Mouse (Mus musculus) hindbrain, embryonic 14.5 days (tissue): ENCODE measurements around the gene Mcam. TPM values are rescaled to one million over a fixed set of nuclear protein-coding genes. Genes with fewer than 3 reads are reported as not detected.

ENCODE experiments used
- ATAC-seq: fragments of 200-750 bp; cut with Nextera tagmentation; 2 replicates; pipeline ENCODE4 v1.8.0; 2017; ENCODE audit warnings: moderate number of reproducible peaks, mild to moderate bottlenecking, moderate TSS enrichment, moderate library complexity; ENCODE audit not compliant: low FRiP score
- DNase-seq: peaks from one replicate; pipeline ENCODE4 v3.0.0-alpha.2; 2015; ENCODE audit warnings: low spot score
- H3K27ac ChIP-seq: fragments of 300-500 bp; sonication (generic); 2 replicates; pipeline ENCODE4 v1.5.1; 2014; ENCODE audit warnings: mild to moderate bottlenecking, moderate library complexity
- H3K27me3 ChIP-seq: fragments of 300-500 bp; sonication (generic); 2 replicates; pipeline ENCODE4 v1.6.1; 2014; ENCODE audit warnings: mild to moderate bottlenecking, low read length, mixed read lengths; ENCODE audit not compliant: control insufficient read depth, insufficient read depth
- H3K36me3 ChIP-seq: fragments of 300-500 bp; sonication (generic); replicated peaks from 2 replicates; pipeline ENCODE4 v1.6.1; 2014; ENCODE audit not compliant: control insufficient read depth, insufficient read depth
- H3K4me1 ChIP-seq: fragments of 300-500 bp; sonication (generic); replicated peaks from 2 replicates; pipeline ENCODE4 v1.6.1; 2014; ENCODE audit warnings: antibody characterized with exemption, low read length, mixed read lengths; ENCODE audit not compliant: control insufficient read depth, insufficient read depth
- H3K4me2 ChIP-seq: fragments of 300-500 bp; sonication (generic); replicated peaks from 2 replicates; pipeline ENCODE4 v1.6.1; 2014; ENCODE audit warnings: mild to moderate bottlenecking, moderate library complexity
- H3K4me3 ChIP-seq: fragments of 300-500 bp; sonication (generic); replicated peaks from 2 replicates; pipeline ENCODE4 v1.5.1; 2014; ENCODE audit warnings: mild to moderate bottlenecking, low read length
- H3K9ac ChIP-seq: fragments of 300-500 bp; sonication (generic); 2 replicates; pipeline ENCODE4 v1.6.1; 2014
- H3K9me3 ChIP-seq: fragments of 300-500 bp; sonication (generic); 2 replicates; pipeline ENCODE4 v1.6.1; 2016; ENCODE audit warnings: low read length; ENCODE audit not compliant: control insufficient read depth
- WGBS: fragments of 180-500 bp; shearing (Covaris S2); extraction: QIAGEN DNeasy Blood & Tissue Kit; methylation state at CpG from one replicate; pipeline ENCODE4 v1.1.7; 2014; 5-methylcytosine and 5-hydroxymethylcytosine counted together
- polyA plus RNA-seq: library from polyadenylated mRNA; unstranded; fragments of >200 nt; fragmentation: Nextera tagmentation; extraction: Ambion mirVana; gene quantifications from 2 replicates; pipeline ENCODE4 v1.2.1, GENCODE M21; 2014

Mcam gene
- 12.6 and 13.6 TPM in 2 replicates for polyA plus RNA-seq

DNA sequence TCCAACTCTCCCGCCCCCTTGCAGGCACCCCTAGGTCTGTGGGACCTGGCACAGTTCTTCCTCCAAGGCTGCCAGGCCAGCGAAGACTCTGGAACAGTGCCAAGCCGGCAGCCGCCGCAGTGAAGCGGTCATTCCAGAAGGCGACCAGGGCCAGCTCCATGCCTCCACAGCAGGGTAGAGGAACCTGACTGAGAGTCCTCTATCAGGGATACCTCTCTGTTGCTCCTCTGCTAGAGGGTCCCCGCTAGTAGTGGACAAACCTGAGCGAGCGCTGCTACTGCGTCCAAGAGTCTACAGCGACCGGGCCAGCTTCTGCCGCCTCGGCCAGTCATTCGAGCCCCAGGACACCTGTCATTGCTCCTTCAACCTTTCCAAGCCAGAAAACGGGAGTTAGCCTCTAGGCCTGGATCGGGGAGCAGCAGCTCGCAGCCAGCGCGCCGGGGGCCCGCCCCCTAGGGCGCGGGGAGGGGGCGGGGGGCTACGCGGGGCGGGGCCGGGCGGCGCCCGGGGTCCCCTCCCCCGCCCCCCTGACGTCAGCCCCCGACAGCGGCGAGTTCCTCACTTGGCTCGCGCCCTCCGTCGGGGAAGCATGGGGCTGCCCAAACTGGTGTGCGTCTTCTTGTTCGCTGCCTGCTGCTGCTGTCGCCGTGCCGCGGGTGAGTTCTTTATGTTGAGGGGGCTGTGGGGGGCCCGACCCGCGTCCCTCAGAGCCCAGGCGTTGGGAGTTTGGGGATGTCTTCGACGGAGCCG lies at the start of gene Mcam:
TSS of gene Mcam (plus strand) at position 369 of the 750 bp plus-strand sequence.
- peaks cover 36% of the 10 kb centered on the region for H3K4me1 ChIP-seq
- H3K27ac ChIP-seq: peak within 1 kb of the TSS; percentile 21; the same call in 1 of the 2 replicates
- peak; percentile 28; the same call in 1 of the 2 replicates for ATAC-seq
- peak within 1 kb of the TSS; percentile 84 for H3K4me2 ChIP-seq
- under 1% methylated on average over 39 of the region's 55 CpGs for WGBS
- H3K27me3 ChIP-seq: peaks cover 62% of the 10 kb centered on the region
- peak; percentile 69 for DNase-seq
- peak within 1 kb of the TSS; percentile 42 for H3K4me3 ChIP-seq
- no peaks in the 10 kb centered on the region for H3K9me3 ChIP-seq
- peak within 1 kb of the TSS; percentile 51 for H3K9ac ChIP-seq
- H3K36me3 ChIP-seq: no peaks in the 10 kb centered on the region

- Histone ChIP-seq H3K4me2 (peak overlapping the region; percentile 99), H3K9me3 (no peaks in the 10 kb centered on the region), H3K4me1 (peaks cover 16% of the 10 kb centered on the region), H3K4me3 (peak overlapping the region; percentile 42), H3K27ac (no peak overlapping the region), H3K27me3 (peaks cover 40% of the 10 kb centered on the region), H3K36me3 (no peaks in the 10 kb centered on the region), H3K9ac (peak overlapping the region; percentile 64)
- peak; percentile 48 for ATAC-seq
- 0% methylated on average over 56 of the region's 62 CpGs for WGBS
- peak; percentile 56 for DNase-seq
These were observed 49.5 kb upstream of the Mcam start for GRCm38 (mm10) chr9:44084659-44085229.

GRCm38 (mm10) chr9:44085276-44085675 lies 49.0 kb upstream of the Mcam start:
- ATAC-seq (no peak), DNase-seq (no peak)
- Histone ChIP-seq H3K27me3 (peaks cover 40% of the 10 kb centered on the region), H3K36me3 (no peaks in the 10 kb centered on the region), H3K27ac (no peak overlapping the region), H3K9me3 (no peaks in the 10 kb centered on the region), H3K4me2 (peak overlapping the region; percentile 99), H3K4me3 (peak overlapping the region; percentile 42), H3K9ac (peak overlapping the region; percentile 64), H3K4me1 (peaks cover 16% of the 10 kb centered on the region)
- 4% methylated on average over 10 of the region's 10 CpGs for WGBS

DNA sequence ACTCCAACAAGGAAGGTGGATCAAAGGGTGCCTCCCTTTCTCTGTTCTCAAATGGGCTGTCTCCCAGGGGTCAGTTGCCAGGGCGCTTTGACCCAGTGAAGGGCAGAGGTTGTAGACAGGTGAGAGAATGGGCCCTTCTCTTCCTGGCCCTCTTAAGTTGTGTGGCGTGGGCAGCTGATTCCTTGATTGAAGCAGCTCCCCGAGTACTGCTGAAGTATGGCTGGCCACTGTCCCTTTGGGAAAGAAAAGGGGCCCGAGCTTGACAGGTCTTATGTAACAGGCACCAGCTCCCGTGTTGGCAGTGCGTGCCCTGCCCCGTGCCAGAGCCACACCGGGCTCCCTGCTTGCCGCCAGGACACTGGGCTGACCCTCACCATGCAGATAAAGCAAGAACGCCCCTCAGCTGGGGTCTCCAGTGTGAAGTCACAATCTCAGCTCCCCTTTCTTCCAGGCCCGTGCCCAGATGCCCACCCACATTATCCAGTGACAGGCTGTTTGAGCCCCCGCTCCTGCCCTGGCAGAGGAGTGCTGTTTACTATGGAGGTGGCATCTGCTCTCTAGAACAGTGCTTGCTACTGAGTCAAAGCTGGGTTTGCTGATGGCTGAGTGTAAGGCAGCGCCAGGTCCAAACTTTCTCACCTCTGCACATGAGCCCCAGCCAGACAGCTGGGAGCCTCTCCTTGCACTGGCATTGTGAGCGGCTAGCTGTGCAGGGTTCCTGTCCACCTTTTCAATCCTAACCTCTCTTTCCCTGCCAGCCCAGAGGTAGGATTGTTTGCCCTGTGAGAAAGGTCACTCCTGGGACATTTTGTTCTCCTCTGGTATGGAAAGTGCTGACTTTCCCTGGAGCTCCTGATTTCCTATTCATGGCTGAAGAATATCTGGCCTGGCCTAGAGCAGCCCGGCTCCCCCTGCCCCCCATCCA lies 48.3 kb upstream of the Mcam start:
- H3K27ac ChIP-seq: no peak overlapping the region
- no peak for DNase-seq
- ATAC-seq: no peak
- peaks cover 16% of the 10 kb centered on the region for H3K4me1 ChIP-seq
- H3K4me2 ChIP-seq: peak overlapping the region; percentile 99; the same call in 1 of the 2 replicates
- no peak overlapping the region for H3K9ac ChIP-seq
- H3K4me3 ChIP-seq: peak overlapping the region; percentile 42; the same call in 1 of the 2 replicates
- H3K36me3 ChIP-seq: no peaks in the 10 kb centered on the region
- H3K27me3 ChIP-seq: peaks cover 40% of the 10 kb centered on the region
- no peaks in the 10 kb centered on the region for H3K9me3 ChIP-seq
- WGBS: 70% methylated on average over 15 of the region's 15 CpGs

- peaks cover 8% of the 10 kb centered on the region; the same call in 1 of the 2 replicates for H3K36me3 ChIP-seq
- no peak overlapping the region for H3K4me2 ChIP-seq
- WGBS: 42% methylated on average over 10 of the region's 10 CpGs
- no peak for DNase-seq
- H3K4me1 ChIP-seq: peaks cover 16% of the 10 kb centered on the region
- no peak overlapping the region for H3K9ac ChIP-seq
- no peaks in the 10 kb centered on the region for H3K9me3 ChIP-seq
- H3K27me3 ChIP-seq: peaks cover 40% of the 10 kb centered on the region
- ATAC-seq: no peak
- H3K27ac ChIP-seq: no peak overlapping the region
- no peak overlapping the region for H3K4me3 ChIP-seq
These were observed 47.3 kb upstream of the Mcam start for GRCm38 (mm10) chr9:44086960-44087359.

GRCm38 (mm10) chr9:44087761-44088455 lies 46.4 kb upstream of the Mcam start:
- H3K4me3 ChIP-seq: no peak overlapping the region
- no peak for DNase-seq
- no peaks in the 10 kb centered on the region for H3K9me3 ChIP-seq
- ATAC-seq: no peak
- H3K36me3 ChIP-seq: peaks cover 9% of the 10 kb centered on the region; the same call in 1 of the 2 replicates
- H3K9ac ChIP-seq: no peak overlapping the region
- H3K27ac ChIP-seq: no peak overlapping the region
- peaks cover 40% of the 10 kb centered on the region for H3K27me3 ChIP-seq
- 20% methylated on average over 15 of the region's 15 CpGs for WGBS
- H3K4me2 ChIP-seq: no peak overlapping the region
- H3K4me1 ChIP-seq: peaks cover 16% of the 10 kb centered on the region

GRCm38 (mm10) chr9:44088877-44089608 lies 45.2 kb upstream of the Mcam start:
- ATAC-seq: no peak
- H3K27me3 ChIP-seq: peaks cover 31% of the 10 kb centered on the region
- no peak overlapping the region for H3K4me3 ChIP-seq
- peaks cover 14% of the 10 kb centered on the region for H3K4me1 ChIP-seq
- H3K27ac ChIP-seq: no peak overlapping the region
- no peak overlapping the region for H3K9ac ChIP-seq
- WGBS: 70% methylated on average over 12 of the region's 12 CpGs
- no peak overlapping the region for H3K4me2 ChIP-seq
- no peaks in the 10 kb centered on the region for H3K9me3 ChIP-seq
- DNase-seq: no peak
- H3K36me3 ChIP-seq: peaks cover 9% of the 10 kb centered on the region; the same call in 1 of the 2 replicates
